Mouse (Mus musculus) G1E (cell line): ENCODE data around the gene Rfwd3.
A peak's percentile ranks its signal among the peaks of the same experiment; 100 is the strongest.

Source experiments
- CTCF ChIP-seq: IDR thresholded peaks from 2 replicates; pipeline ENCODE4 v1.5.1; 2012; ENCODE audit warnings: low read depth, low read length, inconsistent platforms, mixed read lengths
- TAL1 ChIP-seq: conservative IDR thresholded peaks from 2 replicates; pipeline ENCODE4 v1.6.1; 2012; ENCODE audit warnings: low read depth, low read length, inconsistent platforms, mixed read lengths

DNA sequence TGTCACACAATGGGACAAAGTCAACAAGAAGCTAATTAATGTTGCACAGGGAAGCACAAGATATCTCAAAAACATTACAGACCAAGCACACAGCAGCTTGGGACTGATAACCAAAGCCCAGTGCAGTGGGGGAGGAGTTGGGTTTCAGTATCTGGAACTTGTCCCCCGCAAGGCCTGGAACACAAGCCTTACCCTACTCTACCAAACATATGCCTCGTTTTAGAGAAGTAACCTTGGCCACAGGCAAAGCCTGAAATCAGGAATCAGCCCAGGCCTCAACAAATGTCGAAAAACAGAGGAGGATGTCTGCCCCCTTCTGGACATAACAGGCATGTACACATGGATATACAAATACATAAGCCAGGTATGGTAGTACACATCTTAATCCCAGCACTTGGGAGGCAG lies 12.7 kb upstream of the Rfwd3 start:
- TF ChIP-seq CTCF, result peak; percentile 40
- TF ChIP-seq TAL1, result peak; percentile 49
